Mouse (Mus musculus): ENCODE measurements around the gene Tdg. TPM values are rescaled to one million over a fixed set of nuclear protein-coding genes. Genes with fewer than 3 reads are reported as not detected.
"Not testable (repeated sequence)": the region's sequence is repeated elsewhere in the genome, so short reads cannot be mapped to it uniquely, and the experiment has no call there.

Gene Tdg
- 109 and 115 TPM in 2 replicates for polyA plus RNA-seq (2015; fragmentation: Nextera tagmentation; extraction: Ambion mirVana)

- not testable (repeated sequence) for H3K9me3 ChIP-seq; H3K27me3 ChIP-seq (replicated peaks); H3K36me3 ChIP-seq
- Histone ChIP-seq H3K27ac (peak within 1 kb of the TSS; percentile 91), H3K4me3 (replicated peaks) (peak within 1 kb of the TSS; percentile 68), H3K4me1 (peaks cover 10% of the 10 kb centered on the region; the same call in 1 of the 2 replicates), H3K9ac (peak within 1 kb of the TSS; percentile 71), H3K4me2 (peak within 1 kb of the TSS; percentile 86)
- under 1% methylated on average over 70 of the region's 78 CpGs for WGBS
- ATAC-seq (ENCODE audit: insufficient read depth, low FRiP score, low read depth), result peak; percentile 98
Measured at GRCm38 (mm10) chr10:82629586-82630255, at the start of gene Tdg. Tdg (plus strand) TSS chr10:82629828.

GRCm38 (mm10) chr10:82589673-82590072 is 40.0 kb upstream of the Tdg start:
- H3K4me2 ChIP-seq; H3K27ac ChIP-seq; H3K27me3 ChIP-seq (replicated peaks); H3K9ac ChIP-seq; H3K4me1 ChIP-seq; H3K36me3 ChIP-seq; H3K4me3 ChIP-seq (replicated peaks); ATAC-seq (ENCODE audit: insufficient read depth, low FRiP score, low read depth); H3K9me3 ChIP-seq: not testable (repeated sequence)
- WGBS, result 79% methylated on average over 9 of the region's 9 CpGs

- not testable (repeated sequence) for H3K36me3 ChIP-seq; H3K9ac ChIP-seq; ATAC-seq (ENCODE audit: insufficient read depth, low FRiP score, low read depth); H3K27ac ChIP-seq; H3K4me2 ChIP-seq; H3K4me3 ChIP-seq (replicated peaks); H3K4me1 ChIP-seq; H3K27me3 ChIP-seq (replicated peaks); H3K9me3 ChIP-seq
- 73% methylated on average over 4 of the region's 4 CpGs for WGBS
Measured at GRCm38 (mm10) chr10:82594421-82594820, 35.2 kb upstream of the Tdg start.

- Histone ChIP-seq H3K27me3 (replicated peaks) (no peaks in the 10 kb centered on the region), H3K4me3 (replicated peaks) (peak overlapping the region; percentile 84), H3K9me3 (no peaks in the 10 kb centered on the region), H3K4me2 (peak overlapping the region; percentile 53), H3K36me3 (no peaks in the 10 kb centered on the region), H3K27ac (no peak overlapping the region), H3K4me1 (no peaks in the 10 kb centered on the region), H3K9ac (peak overlapping the region; percentile 61; the same call in 1 of the 2 replicates)
- no peak for ATAC-seq (ENCODE audit: insufficient read depth, low FRiP score, low read depth)
- WGBS, result 18% methylated on average over 9 of the region's 9 CpGs
Measured at GRCm38 (mm10) chr10:82622235-82622634, 7.4 kb upstream of the Tdg start.

GRCm38 (mm10) chr10:82622671-82623552 is 6.7 kb upstream of the Tdg start, which contains the start of gene 1190007I07Rik:
1190007I07Rik (minus strand) TSS chr10:82623228.
- Histone ChIP-seq H3K9me3 (no peaks in the 10 kb centered on the region), H3K27me3 (replicated peaks) (no peaks in the 10 kb centered on the region), H3K4me3 (replicated peaks) (peak within 1 kb of the TSS; percentile 84), H3K36me3 (no peaks in the 10 kb centered on the region), H3K27ac (peak within 1 kb of the TSS; percentile 86), H3K4me2 (peak within 1 kb of the TSS; percentile 53), H3K9ac (peak within 1 kb of the TSS; percentile 61), H3K4me1 (no peaks in the 10 kb centered on the region)
- under 1% methylated on average over 58 of the region's 61 CpGs for WGBS
- peak; percentile 91 for ATAC-seq (ENCODE audit: insufficient read depth, low FRiP score, low read depth)

GRCm38 (mm10) chr10:82623553-82623932 is 6.1 kb upstream of the Tdg start:
- not testable (repeated sequence) for ATAC-seq (ENCODE audit: insufficient read depth, low FRiP score, low read depth); H3K9me3 ChIP-seq; H3K36me3 ChIP-seq; H3K4me1 ChIP-seq; H3K27me3 ChIP-seq (replicated peaks)
- Histone ChIP-seq H3K27ac (peak overlapping the region; percentile 86), H3K4me2 (peak overlapping the region; percentile 53), H3K9ac (peak overlapping the region; percentile 5; the same call in 1 of the 2 replicates), H3K4me3 (replicated peaks) (peak overlapping the region; percentile 84)
- WGBS, result 0% methylated on average over 2 of the region's 2 CpGs

- ATAC-seq (ENCODE audit: insufficient read depth, low FRiP score, low read depth), result peak; percentile 24; the same call in 1 of the 2 replicates
- Histone ChIP-seq H3K36me3 (0 out of 2 replicates have a peak, but pooled peaks cover 3% of the 10 kb centered on the region), H3K9me3 (no peaks in the 10 kb centered on the region), H3K9ac (peak overlapping the region; percentile 71; the same call in 1 of the 2 replicates), H3K27me3 (replicated peaks) (no peaks in the 10 kb centered on the region), H3K4me3 (replicated peaks) (peak overlapping the region; percentile 68), H3K4me1 (peaks cover 10% of the 10 kb centered on the region; the same call in 1 of the 2 replicates), H3K27ac (peak overlapping the region; percentile 91), H3K4me2 (peak overlapping the region; percentile 86)
- 7% methylated on average over 11 of the region's 11 CpGs for WGBS
Measured at GRCm38 (mm10) chr10:82629111-82629585, 480 bp upstream of the Tdg start.

GRCm38 (mm10) chr10:82630497-82630896 is 869 bp downstream of the Tdg start:
- Histone ChIP-seq H3K4me1 (peaks cover 10% of the 10 kb centered on the region; the same call in 1 of the 2 replicates), H3K4me3 (replicated peaks) (peak overlapping the region; percentile 68), H3K9ac (peak overlapping the region; percentile 56; the same call in 1 of the 2 replicates), H3K27me3 (replicated peaks) (no peaks in the 10 kb centered on the region), H3K36me3 (0 out of 2 replicates have a peak, but pooled peaks cover 3% of the 10 kb centered on the region), H3K4me2 (peak overlapping the region; percentile 65), H3K9me3 (no peaks in the 10 kb centered on the region), H3K27ac (no peak overlapping the region)
- WGBS, result 16% methylated on average over 7 of the region's 7 CpGs
- no peak for ATAC-seq (ENCODE audit: insufficient read depth, low FRiP score, low read depth)

GRCm38 (mm10) chr10:82631133-82631532 is 1.5 kb downstream of the Tdg start:
- 80% methylated on average over 7 of the region's 7 CpGs for WGBS
- Histone ChIP-seq H3K9me3 (no peaks in the 10 kb centered on the region), H3K9ac (0 out of 2 replicates have a peak overlapping the region, but pooled peaks have one; percentile 17), H3K4me2 (peak overlapping the region; percentile 65), H3K4me3 (replicated peaks) (peak overlapping the region; percentile 68), H3K36me3 (0 out of 2 replicates have a peak, but pooled peaks cover 3% of the 10 kb centered on the region), H3K4me1 (peaks cover 10% of the 10 kb centered on the region; the same call in 1 of the 2 replicates), H3K27me3 (replicated peaks) (no peaks in the 10 kb centered on the region), H3K27ac (no peak overlapping the region)
- no peak for ATAC-seq (ENCODE audit: insufficient read depth, low FRiP score, low read depth)

- Histone ChIP-seq H3K9ac (no peak overlapping the region), H3K4me1 (peaks cover 10% of the 10 kb centered on the region; the same call in 1 of the 2 replicates), H3K4me2 (no peak overlapping the region), H3K27me3 (replicated peaks) (no peaks in the 10 kb centered on the region), H3K4me3 (replicated peaks) (no peak overlapping the region), H3K9me3 (no peaks in the 10 kb centered on the region), H3K27ac (no peak overlapping the region), H3K36me3 (peaks cover 9% of the 10 kb centered on the region; the same call in 1 of the 2 replicates)
- 94% methylated on average over 12 of the region's 12 CpGs for WGBS
- no peak for ATAC-seq (ENCODE audit: insufficient read depth, low FRiP score, low read depth)
Measured at GRCm38 (mm10) chr10:82632496-82633280, 3.1 kb downstream of the Tdg start.

GRCm38 (mm10) chr10:82634348-82634747 is 4.7 kb downstream of the Tdg start:
- no peak overlapping the region for H3K4me3 ChIP-seq (replicated peaks)
- WGBS, result 93% methylated on average over 7 of the region's 7 CpGs
- no peaks in the 10 kb centered on the region for H3K9me3 ChIP-seq
- no peak overlapping the region for H3K4me2 ChIP-seq
- H3K36me3 ChIP-seq, result peaks cover 16% of the 10 kb centered on the region
- no peak for ATAC-seq (ENCODE audit: insufficient read depth, low FRiP score, low read depth)
- no peaks in the 10 kb centered on the region for H3K27me3 ChIP-seq (replicated peaks)
- H3K4me1 ChIP-seq, result peaks cover 8% of the 10 kb centered on the region; the same call in 1 of the 2 replicates
- no peak overlapping the region for H3K9ac ChIP-seq
- no peak overlapping the region for H3K27ac ChIP-seq
